Mouse (Mus musculus): ENCODE results near the gene Ifitm10. TPM values are rescaled to one million over a fixed set of nuclear protein-coding genes. Genes with fewer than 3 reads are reported as not detected.
"Not testable (repeated sequence)": the region's sequence is repeated elsewhere in the genome, so short reads cannot be mapped to it uniquely, and the experiment has no call there.

Gene Ifitm10
- total and polyA plus RNA-seq, 2 experiments from 2014 or later, result 5.6 to 13.0 TPM

GRCm38 (mm10) chr7:142413285-142413684 is 39.7 kb upstream of the Ifitm10 start:
- DNase-seq (no peak), ATAC-seq (no peak)
- Histone ChIP-seq H3K4me2 (ENCODE audit: low read depth) (no peak overlapping the region), H3K27me3 (ENCODE audit: insufficient read depth, low read length) (no peaks in the 10 kb centered on the region), H3K27ac (ENCODE audit: low read depth, low read length) (no peak overlapping the region), H3K4me1 (ENCODE audit: insufficient read depth) (no peaks in the 10 kb centered on the region), H3K9ac (no peak overlapping the region), H3K9me3 (ENCODE audit: low read length) (no peaks in the 10 kb centered on the region), H3K4me3 (ENCODE audit: low read depth, low read length) (no peak overlapping the region), H3K36me3 (ENCODE audit: insufficient read depth) (no peaks in the 10 kb centered on the region)
- 92% methylated on average over 6 of the region's 6 CpGs for WGBS
- no peak for TF ChIP-seq CTCF (IDR thresholded peaks at IDR 0.05; ENCODE audit: low read depth)

- H3K9me3 ChIP-seq (ENCODE audit: low read length), result no peaks in the 10 kb centered on the region
- no peaks in the 10 kb centered on the region for H3K27me3 ChIP-seq (ENCODE audit: insufficient read depth, low read length)
- H3K4me1 ChIP-seq (ENCODE audit: insufficient read depth), result no peaks in the 10 kb centered on the region
- WGBS, result 82% methylated on average over 3 of the region's 3 CpGs
- H3K36me3 ChIP-seq (ENCODE audit: insufficient read depth), result no peaks in the 10 kb centered on the region
- ATAC-seq (no peak), DNase-seq (no peak)
- H3K9ac ChIP-seq, result no peak overlapping the region
- TF ChIP-seq CTCF (IDR thresholded peaks at IDR 0.05; ENCODE audit: low read depth), result no peak
- H3K27ac ChIP-seq (ENCODE audit: low read depth, low read length), result no peak overlapping the region
- H3K4me3 ChIP-seq (ENCODE audit: low read depth, low read length), result no peak overlapping the region
- no peak overlapping the region for H3K4me2 ChIP-seq (ENCODE audit: low read depth)
Measured at GRCm38 (mm10) chr7:142409603-142410002, 36.0 kb upstream of the Ifitm10 start.

- ATAC-seq (no peak), DNase-seq (no peak)
- no peak for TF ChIP-seq CTCF (IDR thresholded peaks at IDR 0.05; ENCODE audit: low read depth)
- H3K9me3 ChIP-seq (ENCODE audit: low read length), result no peaks in the 10 kb centered on the region
- no peak overlapping the region for H3K4me2 ChIP-seq (ENCODE audit: low read depth)
- H3K36me3 ChIP-seq (ENCODE audit: insufficient read depth), result no peaks in the 10 kb centered on the region
- H3K4me3 ChIP-seq (ENCODE audit: low read depth, low read length), result no peak overlapping the region
- no peaks in the 10 kb centered on the region for H3K4me1 ChIP-seq (ENCODE audit: insufficient read depth)
- H3K27me3 ChIP-seq (ENCODE audit: insufficient read depth, low read length), result no peaks in the 10 kb centered on the region
- no peak overlapping the region for H3K9ac ChIP-seq
- H3K27ac ChIP-seq (ENCODE audit: low read depth, low read length), result no peak overlapping the region
- 97% methylated on average over 8 of the region's 8 CpGs for WGBS
Measured at GRCm38 (mm10) chr7:142408686-142409085, 35.1 kb upstream of the Ifitm10 start.

GRCm38 (mm10) chr7:142407935-142408334 is 34.4 kb upstream of the Ifitm10 start:
- Histone ChIP-seq H3K9ac (no peak overlapping the region), H3K27ac (ENCODE audit: low read depth, low read length) (no peak overlapping the region), H3K9me3 (ENCODE audit: low read length) (no peaks in the 10 kb centered on the region), H3K4me2 (ENCODE audit: low read depth) (no peak overlapping the region), H3K27me3 (ENCODE audit: insufficient read depth, low read length) (no peaks in the 10 kb centered on the region), H3K4me3 (ENCODE audit: low read depth, low read length) (no peak overlapping the region), H3K36me3 (ENCODE audit: insufficient read depth) (no peaks in the 10 kb centered on the region), H3K4me1 (ENCODE audit: insufficient read depth) (no peaks in the 10 kb centered on the region)
- ATAC-seq (no peak), DNase-seq (no peak)
- no peak for TF ChIP-seq CTCF (IDR thresholded peaks at IDR 0.05; ENCODE audit: low read depth)
- 72% methylated on average over 4 of the region's 4 CpGs for WGBS

- not testable (repeated sequence) for H3K9me3 ChIP-seq (ENCODE audit: low read length); H3K4me3 ChIP-seq (ENCODE audit: low read depth, low read length); H3K4me1 ChIP-seq (ENCODE audit: insufficient read depth); H3K9ac ChIP-seq; DNase-seq; H3K27me3 ChIP-seq (ENCODE audit: insufficient read depth, low read length); ATAC-seq; H3K4me2 ChIP-seq (ENCODE audit: low read depth); H3K36me3 ChIP-seq (ENCODE audit: insufficient read depth); H3K27ac ChIP-seq (ENCODE audit: low read depth, low read length)
- WGBS, result 92% methylated on average over 5 of the region's 5 CpGs
Measured at GRCm38 (mm10) chr7:142405134-142405533, 31.6 kb upstream of the Ifitm10 start.

- Histone ChIP-seq H3K9me3 (ENCODE audit: low read length) (no peaks in the 10 kb centered on the region), H3K4me1 (ENCODE audit: insufficient read depth) (no peaks in the 10 kb centered on the region), H3K4me3 (ENCODE audit: low read depth, low read length) (no peak overlapping the region), H3K9ac (no peak overlapping the region), H3K36me3 (ENCODE audit: insufficient read depth) (no peaks in the 10 kb centered on the region), H3K27me3 (ENCODE audit: insufficient read depth, low read length) (no peaks in the 10 kb centered on the region), H3K27ac (ENCODE audit: low read depth, low read length) (no peak overlapping the region), H3K4me2 (ENCODE audit: low read depth) (no peak overlapping the region)
- ATAC-seq (no peak), DNase-seq (no peak)
- TF ChIP-seq CTCF (IDR thresholded peaks at IDR 0.05; ENCODE audit: low read depth), result no peak
- WGBS, result 83% methylated on average over 4 of the region's 4 CpGs
Measured at GRCm38 (mm10) chr7:142403591-142403990, 30.0 kb upstream of the Ifitm10 start.

- ATAC-seq (no peak), DNase-seq (no peak)
- no peaks in the 10 kb centered on the region for H3K27me3 ChIP-seq (ENCODE audit: insufficient read depth, low read length)
- no peaks in the 10 kb centered on the region for H3K36me3 ChIP-seq (ENCODE audit: insufficient read depth)
- TF ChIP-seq CTCF (IDR thresholded peaks at IDR 0.05; ENCODE audit: low read depth), result no peak
- WGBS, result 10% methylated on average over 7 of the region's 7 CpGs
- no peaks in the 10 kb centered on the region for H3K9me3 ChIP-seq (ENCODE audit: low read length)
- no peak overlapping the region for H3K4me2 ChIP-seq (ENCODE audit: low read depth)
- H3K9ac ChIP-seq, result no peak overlapping the region
- H3K27ac ChIP-seq (ENCODE audit: low read depth, low read length), result no peak overlapping the region
- H3K4me1 ChIP-seq (ENCODE audit: insufficient read depth), result no peaks in the 10 kb centered on the region
- no peak overlapping the region for H3K4me3 ChIP-seq (ENCODE audit: low read depth, low read length)
Measured at GRCm38 (mm10) chr7:142400750-142401142, 27.2 kb upstream of the Ifitm10 start.

All from forebrain, postnatal 0 days (tissue).